Mouse (Mus musculus) midbrain, embryonic 16.5 days (tissue): ENCODE results near the gene Zfp940. TPM values are rescaled to one million over a fixed set of nuclear protein-coding genes. Genes with fewer than 3 reads are reported as not detected.
"Not testable (repeated sequence)": the region's sequence is repeated elsewhere in the genome, so short reads cannot be mapped to it uniquely, and the experiment has no call there.

Source experiments
- ATAC-seq: fragments of 200-750 bp; cut with Nextera tagmentation; 2 replicates; pipeline ENCODE4 v1.8.0; 2017; ENCODE audit warnings: moderate TSS enrichment
- H3K27ac ChIP-seq: fragments of 300-500 bp; sonication (generic); 2 replicates; pipeline ENCODE4 v1.5.1; 2014; ENCODE audit warnings: mild to moderate bottlenecking, low read length, mixed read lengths
- H3K27me3 ChIP-seq: fragments of 300-500 bp; sonication (generic); 2 replicates; pipeline ENCODE4 v1.6.1; 2014; ENCODE audit warnings: low read depth, low read length, mixed read lengths; ENCODE audit not compliant: control insufficient read depth, insufficient read depth
- H3K36me3 ChIP-seq: fragments of 300-500 bp; sonication (generic); 2 replicates; pipeline ENCODE4 v1.6.1; 2014; ENCODE audit warnings: mild to moderate bottlenecking, low read length, moderate library complexity, mixed read lengths; ENCODE audit not compliant: control insufficient read depth, insufficient read depth
- H3K4me1 ChIP-seq: fragments of 300-500 bp; sonication (generic); 2 replicates; pipeline ENCODE4 v1.6.1; 2014; ENCODE audit warnings: mild to moderate bottlenecking, low read length, mixed read lengths; ENCODE audit not compliant: control insufficient read depth, insufficient read depth
- H3K4me2 ChIP-seq: fragments of 300-500 bp; sonication (generic); 2 replicates; pipeline ENCODE4 v1.6.1; 2014; ENCODE audit warnings: mild to moderate bottlenecking, low read length, mixed read lengths
- H3K4me3 ChIP-seq: fragments of 300-500 bp; sonication (generic); 2 replicates; pipeline ENCODE4 v1.5.1; 2014; ENCODE audit warnings: low read depth, mild to moderate bottlenecking, low read length, moderate library complexity, mixed read lengths
- H3K9ac ChIP-seq: fragments of 300-500 bp; sonication (generic); 2 replicates; pipeline ENCODE4 v1.6.1; 2014; ENCODE audit warnings: low read depth, low read length, mixed read lengths
- H3K9me3 ChIP-seq: fragments of 300-500 bp; sonication (generic); replicated peaks from 2 replicates; pipeline ENCODE4 v1.6.1; 2014; ENCODE audit warnings: mild to moderate bottlenecking, low read length, mixed read lengths; ENCODE audit not compliant: control insufficient read depth, poor library complexity, severe bottlenecking
- WGBS: fragments of 180-500 bp; shearing (Covaris S2); extraction: QIAGEN DNeasy Blood & Tissue Kit; methylation state at CpG from one replicate; pipeline ENCODE4 v1.1.7; 2014; 5-methylcytosine and 5-hydroxymethylcytosine counted together
- polyA plus RNA-seq: library from polyadenylated mRNA; unstranded; fragments of >200 nt; fragmentation: Nextera tagmentation; extraction: Ambion mirVana; gene quantifications from 2 replicates; pipeline ENCODE4 v1.2.1, GENCODE M21; 2015

Gene Zfp940
- polyA plus RNA-seq, result 17.4 and 17.9 TPM in 2 replicates

DNA sequence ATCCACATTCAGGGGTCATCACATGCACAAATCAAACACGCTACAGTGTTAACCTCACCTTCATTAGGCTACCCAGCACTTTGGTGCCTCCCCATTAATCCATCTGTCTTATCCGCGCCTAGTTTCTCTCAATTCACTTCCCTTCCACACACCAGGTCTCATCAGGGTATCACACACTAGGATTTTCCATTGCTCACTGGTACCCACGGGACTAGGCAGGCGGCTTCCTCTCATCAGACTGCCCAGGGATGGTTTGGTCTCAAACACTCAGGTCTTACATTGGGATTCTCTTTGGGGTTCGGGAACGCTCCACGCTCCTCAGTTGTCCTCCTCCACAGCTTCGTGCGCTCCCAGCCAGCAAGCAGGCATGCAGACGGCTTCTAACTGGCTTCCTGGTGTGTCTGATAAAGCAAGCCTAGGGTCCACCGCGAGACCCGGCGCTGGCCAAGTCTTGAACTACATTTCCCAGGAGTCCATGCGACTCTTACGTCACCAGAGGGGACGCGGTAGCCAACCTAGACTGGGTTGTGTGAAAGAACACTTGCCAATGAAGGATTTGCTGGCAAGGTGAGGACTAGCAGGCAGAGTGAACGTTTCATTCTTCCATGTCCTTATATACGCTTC is at the start of gene Zfp940:
Gene Zfp940, minus strand, starts transcription at position 451 of the 624 bp plus-strand sequence.
- H3K4me3 ChIP-seq, result peak within 1 kb of the TSS; percentile 52
- no peaks in the 10 kb centered on the region for H3K9me3 ChIP-seq
- no peaks in the 10 kb centered on the region for H3K27me3 ChIP-seq
- H3K4me1 ChIP-seq, result peaks cover 9% of the 10 kb centered on the region
- H3K36me3 ChIP-seq, result peaks cover 11% of the 10 kb centered on the region
- peak within 1 kb of the TSS; percentile 70 for H3K9ac ChIP-seq
- H3K27ac ChIP-seq, result peak within 1 kb of the TSS; percentile 71
- H3K4me2 ChIP-seq, result peak within 1 kb of the TSS; percentile 74
- peak; percentile 98 for ATAC-seq
- under 1% methylated on average over 21 of the region's 21 CpGs for WGBS

DNA sequence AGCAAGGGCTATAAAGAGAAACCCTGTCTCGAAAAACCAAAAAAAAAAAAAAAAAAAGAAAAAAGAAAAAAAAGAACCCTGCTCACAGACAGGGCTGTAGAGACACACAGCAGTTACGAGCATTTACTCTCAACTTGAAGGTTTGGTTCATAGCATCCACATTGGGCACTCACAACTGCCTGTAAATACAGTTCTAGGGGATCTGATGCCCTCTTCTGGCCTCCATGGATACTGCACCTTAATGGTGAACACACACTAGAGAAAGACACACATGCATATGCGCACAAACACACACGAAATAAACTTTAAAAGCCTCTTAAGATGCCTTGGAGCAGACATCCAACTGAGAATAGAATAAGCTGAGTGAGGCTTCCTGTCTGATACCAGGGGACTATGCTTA is 44.9 kb upstream of the Zfp940 start:
- no peak for ATAC-seq
- H3K4me2 ChIP-seq, result no peak overlapping the region
- H3K4me1 ChIP-seq, result no peaks in the 10 kb centered on the region
- peaks cover 74% of the 10 kb centered on the region for H3K36me3 ChIP-seq
- peaks cover 26% of the 10 kb centered on the region for H3K9me3 ChIP-seq
- no peak overlapping the region for H3K4me3 ChIP-seq
- no peaks in the 10 kb centered on the region for H3K27me3 ChIP-seq
- H3K27ac ChIP-seq, result no peak overlapping the region
- WGBS, result 98% methylated on average over 4 of the region's 4 CpGs
- no peak overlapping the region for H3K9ac ChIP-seq

DNA sequence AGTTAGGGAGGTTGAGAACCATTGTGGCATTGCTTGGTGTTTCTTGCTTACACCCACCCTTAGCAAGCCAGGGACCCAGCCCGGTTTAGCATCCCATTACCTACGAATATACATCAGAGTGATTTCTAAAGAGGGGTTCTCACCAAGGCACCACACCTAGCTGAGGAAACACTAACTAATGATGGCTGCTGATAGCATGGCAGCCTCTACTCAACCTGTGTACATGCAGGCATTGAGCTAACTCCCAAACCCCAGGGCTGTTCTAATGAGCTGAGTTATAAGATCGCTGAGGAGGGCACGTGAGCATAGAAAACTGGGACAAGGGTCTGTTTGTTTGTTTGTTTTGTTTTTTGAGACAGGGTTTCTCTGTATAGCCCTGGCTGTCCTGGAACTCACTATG is 39.3 kb upstream of the Zfp940 start:
- Histone ChIP-seq H3K36me3 (peaks cover 78% of the 10 kb centered on the region), H3K9ac (no peak overlapping the region), H3K27me3 (no peaks in the 10 kb centered on the region), H3K9me3 (peaks cover 26% of the 10 kb centered on the region), H3K4me3 (no peak overlapping the region), H3K27ac (no peak overlapping the region), H3K4me2 (no peak overlapping the region), H3K4me1 (no peaks in the 10 kb centered on the region)
- 94% methylated on average over 4 of the region's 4 CpGs for WGBS
- no peak for ATAC-seq

DNA sequence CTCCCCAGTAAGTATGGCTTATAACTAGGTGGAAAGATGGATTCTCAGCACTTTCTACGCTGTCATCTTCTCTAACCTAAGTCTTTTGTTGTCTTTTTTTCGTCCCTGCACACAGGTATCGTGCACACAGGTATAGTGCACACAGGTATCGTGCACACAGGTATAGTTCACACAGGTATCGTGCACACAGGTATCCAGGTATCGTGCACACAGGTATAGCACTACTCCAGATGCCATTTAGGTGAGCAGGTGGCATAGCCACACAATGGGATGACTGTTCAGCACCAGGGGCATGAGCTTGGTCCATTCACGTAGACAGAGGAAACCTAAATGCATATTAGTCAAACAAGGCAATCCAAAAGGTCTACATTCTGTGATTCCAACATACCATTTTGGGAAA is 37.0 kb upstream of the Zfp940 start:
- Histone ChIP-seq H3K36me3 (peaks cover 61% of the 10 kb centered on the region), H3K4me2 (no peak overlapping the region), H3K9ac (no peak overlapping the region), H3K27me3 (no peaks in the 10 kb centered on the region), H3K9me3 (peaks cover 32% of the 10 kb centered on the region), H3K27ac (no peak overlapping the region), H3K4me3 (no peak overlapping the region), H3K4me1 (no peaks in the 10 kb centered on the region)
- no peak for ATAC-seq
- 99% methylated on average over 7 of the region's 7 CpGs for WGBS

DNA sequence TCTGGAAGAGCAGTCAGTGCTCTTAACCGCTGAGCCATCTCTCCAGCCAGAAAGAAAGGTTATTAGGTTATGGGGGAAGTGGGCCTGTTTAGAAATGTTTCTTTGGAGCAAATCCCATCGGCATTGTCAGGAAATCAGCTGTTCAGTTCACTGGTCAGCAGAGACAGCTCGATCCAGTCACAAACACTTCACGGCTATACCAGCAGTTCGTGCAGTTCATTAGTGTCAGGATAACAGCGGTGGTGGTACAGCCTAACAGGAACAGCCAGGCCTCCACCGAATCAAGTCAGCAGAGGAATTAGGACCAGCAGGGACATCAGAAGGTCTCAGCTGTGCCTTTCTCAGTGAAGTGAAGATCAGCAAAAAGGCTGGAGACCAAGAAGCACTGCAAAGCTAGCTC is 27.4 kb upstream of the Zfp940 start:
- 91% methylated on average over 7 of the region's 7 CpGs for WGBS
- H3K9me3 ChIP-seq, result peaks cover 7% of the 10 kb centered on the region; the same call in 1 of the 2 replicates
- no peak for ATAC-seq

DNA sequence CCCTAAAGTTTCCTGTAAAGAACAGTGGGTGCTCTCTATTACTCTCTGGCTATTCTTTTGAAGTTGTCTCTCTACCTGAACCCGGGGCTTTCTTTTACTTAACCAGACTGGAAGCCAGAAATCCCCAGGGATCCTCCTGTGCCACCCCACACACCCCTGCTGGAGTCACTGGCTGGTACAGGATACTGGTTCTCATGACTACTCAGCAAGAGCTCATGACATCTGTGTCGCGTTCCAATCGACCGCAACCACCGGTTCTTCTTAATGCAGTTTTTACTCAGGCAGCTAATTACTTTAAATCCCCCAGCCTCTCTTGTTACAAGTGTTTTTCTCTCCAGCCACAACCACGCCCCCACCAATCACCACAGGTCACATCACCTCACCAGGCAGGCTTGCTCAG is 26.6 kb upstream of the Zfp940 start:
- 77% methylated on average over 7 of the region's 7 CpGs for WGBS
- H3K4me1 ChIP-seq, result no peaks in the 10 kb centered on the region
- no peak overlapping the region for H3K4me2 ChIP-seq
- no peak overlapping the region for H3K4me3 ChIP-seq
- no peak for ATAC-seq
- no peak overlapping the region for H3K27ac ChIP-seq
- no peak overlapping the region for H3K9ac ChIP-seq
- H3K36me3 ChIP-seq, result peaks cover 24% of the 10 kb centered on the region
- peaks cover 9% of the 10 kb centered on the region; the same call in 1 of the 2 replicates for H3K9me3 ChIP-seq
- H3K27me3 ChIP-seq, result no peaks in the 10 kb centered on the region

More for the DNA sequence above, 27.4 kb upstream of the Zfp940 start:
- no peak overlapping the region for H3K4me2 ChIP-seq
- H3K27me3 ChIP-seq, result no peaks in the 10 kb centered on the region
- peaks cover 15% of the 10 kb centered on the region for H3K36me3 ChIP-seq
- H3K4me1 ChIP-seq, result no peaks in the 10 kb centered on the region
- no peak overlapping the region for H3K9ac ChIP-seq
- no peak overlapping the region for H3K27ac ChIP-seq
- no peak overlapping the region for H3K4me3 ChIP-seq

DNA sequence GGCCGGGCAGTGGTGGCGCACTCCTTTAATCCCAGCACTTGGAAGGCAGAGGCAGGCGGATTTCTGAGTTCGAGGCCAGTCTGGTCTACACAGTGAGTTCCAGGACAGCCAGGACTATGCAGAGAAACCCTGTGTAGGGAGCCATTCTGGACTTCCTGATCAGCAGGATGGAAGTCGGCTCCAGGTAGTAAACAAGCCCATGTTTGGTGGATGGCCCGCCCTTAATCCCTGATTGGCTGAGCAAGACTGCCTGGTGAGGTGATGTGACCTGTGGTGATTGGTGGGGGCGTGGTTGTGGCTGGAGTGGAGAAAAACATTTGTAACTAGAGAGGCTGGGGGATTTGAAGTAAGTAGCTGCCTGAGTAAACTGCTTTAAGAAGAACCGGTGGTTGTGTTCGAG is 24.1 kb upstream of the Zfp940 start:
- H3K27ac ChIP-seq, H3K9ac ChIP-seq, H3K27me3 ChIP-seq, H3K4me3 ChIP-seq, H3K4me2 ChIP-seq, H3K4me1 ChIP-seq, ATAC-seq: not testable (repeated sequence)
- peaks cover 38% of the 10 kb centered on the region for H3K36me3 ChIP-seq
- peaks cover 19% of the 10 kb centered on the region for H3K9me3 ChIP-seq
- 94% methylated on average over 9 of the region's 9 CpGs for WGBS

DNA sequence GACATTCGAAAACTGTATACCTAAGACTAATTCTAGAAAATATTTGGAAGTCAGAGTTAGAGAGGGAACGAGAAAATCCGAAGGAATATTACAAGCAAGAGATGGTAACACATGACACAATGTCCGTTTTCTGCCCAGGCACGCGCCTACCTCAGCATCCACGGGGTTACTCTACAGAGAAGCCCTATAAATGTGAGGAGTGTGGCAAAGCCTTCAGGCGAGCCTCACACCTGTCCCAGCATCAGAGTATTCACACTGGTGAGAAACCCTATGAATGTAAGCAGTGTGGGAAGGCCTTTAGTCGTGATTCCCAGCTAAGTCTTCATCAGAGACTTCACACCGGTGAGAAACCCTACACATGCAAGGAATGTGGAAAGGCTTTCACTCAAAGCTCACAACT is 20.8 kb upstream of the Zfp940 start:
- WGBS, result 96% methylated on average over 10 of the region's 10 CpGs
- Histone ChIP-seq H3K27ac (no peak overlapping the region), H3K4me3 (no peak overlapping the region), H3K36me3 (peaks cover 48% of the 10 kb centered on the region), H3K9me3 (peaks cover 24% of the 10 kb centered on the region), H3K4me1 (no peaks in the 10 kb centered on the region), H3K4me2 (no peak overlapping the region), H3K27me3 (no peaks in the 10 kb centered on the region), H3K9ac (no peak overlapping the region)
- ATAC-seq, result no peak

DNA sequence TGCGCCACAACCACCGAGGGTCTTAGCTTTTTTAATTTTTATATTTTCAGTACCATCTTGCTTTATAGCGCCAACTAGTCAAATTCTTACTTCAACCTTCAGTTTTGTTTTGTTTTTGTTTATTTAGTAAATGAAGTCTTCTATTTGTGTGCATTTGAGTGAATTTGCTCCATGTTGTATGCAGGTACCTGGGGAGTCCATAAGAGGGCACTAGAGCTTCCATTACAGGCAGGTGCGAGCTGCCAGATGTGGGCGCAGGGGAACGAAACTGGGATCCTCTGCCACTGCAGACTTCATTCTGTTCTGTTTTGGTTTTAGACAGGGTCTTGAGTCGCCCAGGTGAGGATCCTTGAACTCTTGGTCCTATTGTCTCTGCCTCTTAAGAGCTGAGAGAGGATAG is 8.2 kb upstream of the Zfp940 start:
- H3K4me1 ChIP-seq, result peaks cover 8% of the 10 kb centered on the region
- WGBS, result 85% methylated on average over 7 of the region's 7 CpGs
- no peak overlapping the region for H3K4me3 ChIP-seq
- no peak overlapping the region for H3K4me2 ChIP-seq
- H3K9ac ChIP-seq, result no peak overlapping the region
- H3K27ac ChIP-seq, result no peak overlapping the region
- no peaks in the 10 kb centered on the region for H3K27me3 ChIP-seq
- H3K36me3 ChIP-seq, result peaks cover 6% of the 10 kb centered on the region; the same call in 1 of the 2 replicates
- ATAC-seq, result no peak
- no peaks in the 10 kb centered on the region for H3K9me3 ChIP-seq
